23 mouse cellular contexts compared by ENCODE assay signal in genomic region chr4:126343451-126343850, GRCm38 (mm10). TPM values are rescaled to one million over a fixed set of nuclear protein-coding genes. Genes with fewer than 3 reads are reported as not detected.
"Had no signal": no experiment of that assay in that cellular context is flagged by ENCODE, and none has a peak within 500 bp of the region (broad histone marks: within the 10 kb centered on the region; RNA-seq: fewer than 3 reads in every experiment).

No protein-coding gene starts in this region.

- H3K4me3 ChIP-seq: limb, embryonic 12.5 days; limb, embryonic 15.5 days; liver, embryonic 15.5 days; neural tube, embryonic 12.5 days; neural tube, embryonic 15.5 days had no signal

- DNase-seq: kidney, adult 11 months; kidney, postnatal 14 days; left cerebral cortex, postnatal 4 days; lung, adult 2 months; lung, postnatal 14 days; lung, postnatal 4 days; midbrain, embryonic 14.5 days; right cerebral cortex, adult 18-20 months; right cerebral cortex, postnatal 14 days; right cerebral cortex, postnatal 4 days; thymus, adult 2 months; thymus, postnatal 14 days; thymus, postnatal 4 days had no signal

- H3K9ac ChIP-seq: limb, embryonic 12.5 days; limb, embryonic 15.5 days; liver, embryonic 15.5 days; neural tube, embryonic 12.5 days; neural tube, embryonic 15.5 days had no signal

- H3K4me2 ChIP-seq: limb, embryonic 12.5 days; limb, embryonic 15.5 days; liver, embryonic 11.5 days; liver, embryonic 15.5 days; midbrain, embryonic 11.5 days; neural tube, embryonic 12.5 days; neural tube, embryonic 15.5 days had no signal

- H3K27me3 ChIP-seq: limb, embryonic 12.5 days; limb, embryonic 15.5 days; liver, embryonic 15.5 days; neural tube, embryonic 12.5 days; neural tube, embryonic 15.5 days had no signal

- H3K9me3 ChIP-seq: limb, embryonic 12.5 days; limb, embryonic 15.5 days; liver, embryonic 15.5 days; neural tube, embryonic 12.5 days; neural tube, embryonic 15.5 days had no signal

- H3K4me1 ChIP-seq: limb, embryonic 15.5 days; neural tube, embryonic 12.5 days; neural tube, embryonic 15.5 days had no signal

- H3K27ac ChIP-seq: limb, embryonic 12.5 days; limb, embryonic 15.5 days; liver, embryonic 15.5 days; neural tube, embryonic 12.5 days; neural tube, embryonic 15.5 days; stomach, postnatal 0 days had no signal

RNA-seq across cellular contexts. Expression of gene Tekt2, which starts 18.0 kb away (rescaled TPM):
- total RNA-seq: megakaryocyte progenitor cell, adult 5-6 weeks; megakaryocyte-erythroid progenitor cell, adult 5-6 weeks had no signal

RNA-seq across cellular contexts. Expression of gene Col8a2, which starts 56.9 kb away (rescaled TPM):
- total RNA-seq: megakaryocyte progenitor cell, adult 5-6 weeks; megakaryocyte-erythroid progenitor cell, adult 5-6 weeks had no signal
